Mouse (Mus musculus) layer of hippocampus, postnatal 14 days (tissue): Measurements from ENCODE around the gene Adamts17. TPM values are rescaled to one million over a fixed set of nuclear protein-coding genes. Genes with fewer than 3 reads are reported as not detected.

ENCODE experiments used
- DNase-seq, 2 experiments: peaks; one replicate each; pipeline ENCODE4 v3.0.0; 2021 to 2022; ENCODE audit warnings: low spot score in 2 of 2, mixed read lengths in 1 of 2
- total RNA-seq, 2 experiments: library from RNA; stranded (reverse); gene quantifications; 2 replicates each; pipeline ENCODE4 v1.2.3; 2021

Adamts17 gene
- total RNA-seq, 2 experiments from 2014 or later: 29.6 to 31.8 TPM

DNA sequence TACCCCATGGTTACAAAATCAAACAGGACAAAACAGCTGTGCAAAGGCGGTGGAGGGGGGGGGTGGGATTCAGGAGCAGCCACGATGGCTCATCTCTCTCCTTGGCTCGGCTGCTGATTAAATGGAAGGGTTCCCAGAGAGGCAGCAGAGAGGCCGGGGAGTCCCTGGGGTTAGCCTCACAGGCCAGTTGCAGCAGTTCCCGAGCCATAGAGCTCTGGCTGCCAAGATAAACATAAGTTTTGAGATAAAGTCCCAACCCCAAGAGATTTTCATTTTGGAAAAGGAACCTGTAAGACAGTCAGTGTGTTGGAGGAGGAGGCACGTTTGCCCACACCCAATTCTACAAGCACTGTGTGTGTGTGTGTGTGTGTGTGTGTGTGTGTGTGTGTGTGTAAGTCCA, 89.7 kb downstream of the Adamts17 start:
- DNase-seq: no peak

GRCm38 (mm10) chr7:66931291-66931690, 91.8 kb downstream of the Adamts17 start:
- DNase-seq: no peak

- no peak for DNase-seq
Measured at GRCm38 (mm10) chr7:66933251-66933650, 93.7 kb downstream of the Adamts17 start.

DNA sequence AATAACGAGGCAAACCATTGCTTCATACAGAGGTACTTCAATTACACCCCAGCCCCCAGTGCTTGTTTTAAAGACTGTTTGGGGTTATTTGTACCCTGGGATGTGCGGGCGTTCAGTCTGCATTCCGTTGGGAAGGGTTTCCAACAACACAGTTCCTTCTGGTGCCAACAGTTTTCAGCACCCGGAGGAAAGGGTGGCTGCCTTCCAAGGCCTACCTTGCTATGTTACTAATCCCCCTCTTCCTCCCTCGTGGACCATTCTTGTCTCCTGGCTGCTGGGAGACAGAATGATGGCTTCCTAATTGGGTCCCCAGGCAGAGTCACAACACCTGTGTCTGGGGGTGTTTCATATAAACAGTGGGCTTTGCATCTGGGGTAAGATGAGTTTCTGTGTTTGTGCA, 94.5 kb downstream of the Adamts17 start:
- DNase-seq: peak; percentile 37 to 64

GRCm38 (mm10) chr7:66935041-66935440, 95.5 kb downstream of the Adamts17 start:
- DNase-seq: no peak

- peak in 1 of 2 experiments; percentile 42 for DNase-seq
Measured at GRCm38 (mm10) chr7:66936042-66936755, 96.7 kb downstream of the Adamts17 start.

- DNase-seq: no peak
Measured at GRCm38 (mm10) chr7:66936911-66937310, 97.4 kb downstream of the Adamts17 start.

GRCm38 (mm10) chr7:66938988-66939783, 99.7 kb downstream of the Adamts17 start:
- DNase-seq: no peak

- DNase-seq: no peak
Measured at GRCm38 (mm10) chr7:66940761-66941160, 101.2 kb downstream of the Adamts17 start.

GRCm38 (mm10) chr7:66949006-66949405, 109.5 kb downstream of the Adamts17 start:
- no peak for DNase-seq

DNA sequence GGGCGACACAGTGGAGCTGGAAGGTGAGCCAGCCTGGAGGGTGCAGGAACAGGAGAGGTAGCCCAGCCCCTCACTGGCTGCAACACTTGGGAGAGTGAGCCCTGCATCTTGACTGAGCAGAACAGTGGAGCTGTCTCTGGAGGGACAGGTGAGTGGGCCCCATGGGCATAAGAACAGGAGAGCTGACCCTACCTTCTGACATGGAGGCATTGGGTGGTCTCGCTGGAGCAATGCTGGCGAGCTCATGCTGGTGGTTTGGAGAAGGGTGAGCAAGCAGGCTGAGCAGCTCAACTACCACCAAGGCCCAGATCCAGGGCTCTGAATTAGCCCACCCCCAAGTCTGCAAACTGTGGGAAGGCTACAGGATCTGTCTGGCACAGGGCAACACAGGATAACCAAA, 113.4 kb downstream of the Adamts17 start:
- no peak for DNase-seq

- no peak for DNase-seq
Measured at GRCm38 (mm10) chr7:66954073-66954472, 114.5 kb downstream of the Adamts17 start.

DNA sequence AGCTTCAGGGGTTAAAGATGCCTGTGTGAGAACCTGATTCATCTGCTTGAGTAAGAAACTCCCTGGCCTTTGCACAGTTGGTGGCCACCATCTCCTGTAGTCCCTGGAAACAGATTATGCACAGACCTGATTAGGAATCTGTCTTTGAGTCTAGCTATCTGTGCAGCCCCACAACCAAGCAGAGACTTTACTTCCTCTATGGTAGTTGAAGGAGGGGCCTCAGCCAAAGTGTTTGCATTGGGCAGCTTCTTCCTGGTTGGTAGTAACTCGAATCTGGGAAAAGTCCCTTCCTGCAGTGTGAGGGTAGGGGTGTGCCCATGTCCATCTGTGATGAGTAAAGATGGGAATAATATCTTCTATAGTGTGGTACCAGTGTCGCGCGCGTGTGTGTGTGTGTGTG, 115.2 kb downstream of the Adamts17 start:
- DNase-seq: no peak

DNA sequence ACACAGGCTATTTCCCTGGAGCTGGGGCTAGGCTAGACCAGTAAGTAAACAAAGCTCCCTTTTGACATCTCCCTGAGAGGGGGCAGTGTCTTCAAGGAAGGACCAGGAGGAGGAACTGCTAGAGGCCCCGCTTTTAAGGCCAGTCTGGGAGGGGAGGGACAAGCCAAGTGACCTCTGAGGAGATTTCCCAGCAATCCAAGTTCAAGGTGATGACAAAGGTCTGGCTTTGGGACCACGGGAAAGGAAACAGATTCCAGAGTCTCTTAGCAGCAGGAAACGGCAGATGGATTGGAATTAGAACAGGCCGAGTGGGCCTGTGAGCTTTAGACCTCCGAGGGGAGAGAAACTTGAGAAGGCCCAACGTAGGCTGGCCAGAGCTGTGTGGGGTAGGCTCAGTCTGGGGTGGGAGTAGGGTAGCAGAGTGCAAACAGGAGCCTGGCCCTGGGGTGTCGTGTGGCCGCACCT, 116.0 kb downstream of the Adamts17 start:
- DNase-seq: no peak

- DNase-seq: peak in 1 of 2 experiments; percentile 20
Measured at GRCm38 (mm10) chr7:66955978-66956377, 116.4 kb downstream of the Adamts17 start.

DNA sequence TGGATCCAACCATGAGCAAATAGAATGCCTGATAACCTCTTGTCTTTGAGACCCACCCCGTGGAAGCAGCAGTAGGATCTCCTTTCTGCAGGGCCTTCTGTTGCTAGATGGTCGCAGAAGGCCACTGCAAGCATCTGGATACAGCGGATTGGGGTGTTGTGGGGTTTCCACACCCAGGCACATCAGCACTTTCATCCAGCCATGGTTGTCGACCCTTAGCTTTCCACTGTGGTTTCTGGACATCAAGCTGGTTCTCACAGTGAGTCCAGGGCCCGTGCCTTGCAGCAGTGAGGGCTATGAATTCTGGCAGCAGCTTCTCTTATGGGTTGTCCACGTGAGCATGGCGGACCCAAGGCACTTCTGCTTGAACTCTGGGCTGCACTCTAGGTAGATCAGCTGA, 118.2 kb downstream of the Adamts17 start:
- DNase-seq: no peak

GRCm38 (mm10) chr7:66960246-66961033, 120.9 kb downstream of the Adamts17 start:
- DNase-seq: no peak

GRCm38 (mm10) chr7:66962736-66963135, 123.2 kb downstream of the Adamts17 start:
- DNase-seq: no peak

GRCm38 (mm10) chr7:66963541-66963940, 124.0 kb downstream of the Adamts17 start:
- DNase-seq: no peak

DNA sequence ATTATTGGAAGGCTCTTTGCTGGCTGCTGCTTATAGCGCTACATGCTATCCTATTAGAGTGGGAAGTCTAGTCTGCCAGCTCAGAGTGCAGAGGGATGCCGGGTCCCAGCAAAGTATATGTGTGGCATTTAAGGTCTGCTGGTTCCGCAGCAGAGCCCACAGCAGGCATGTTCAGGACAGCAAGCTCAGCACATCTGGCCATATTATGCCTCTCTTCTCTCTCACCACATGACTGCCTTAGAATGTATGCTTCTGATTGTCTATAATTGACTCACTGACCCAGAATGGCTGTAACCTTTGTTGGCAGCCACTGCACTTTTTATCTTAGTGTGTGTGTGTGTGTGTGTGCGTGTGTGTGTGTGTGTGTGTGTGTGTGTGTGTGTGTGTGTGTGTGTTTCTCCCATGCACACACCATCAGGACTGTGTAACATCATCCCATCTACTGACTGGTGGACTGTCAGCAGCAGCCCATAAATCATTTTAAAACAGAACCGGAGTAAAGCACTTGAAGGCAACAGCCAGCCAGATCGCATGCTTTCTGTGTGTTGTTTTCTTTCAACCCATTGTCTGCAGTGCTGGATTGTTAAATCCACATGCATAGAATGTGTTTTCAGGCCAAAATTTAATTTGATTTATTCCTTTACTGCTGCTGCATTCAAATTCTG, 127.1 kb downstream of the Adamts17 start:
- no peak for DNase-seq
